In genomic region chr1:44032948-44033347, GRCm38 (mm10) we compare ENCODE assay signal across 17 mouse cellular contexts. TPM values are rescaled to one million over a fixed set of nuclear protein-coding genes. Genes with fewer than 3 reads are reported as not detected.
ATAC-seq lines count a peak whose summit lies in the region.
"Had no signal": no experiment of that assay in that cellular context is flagged by ENCODE, and none has a peak within 500 bp of the region (broad histone marks: within the 10 kb centered on the region; RNA-seq: fewer than 3 reads in every experiment).

No protein-coding gene starts in this region.

- H3K27me3 ChIP-seq in liver, embryonic 12.5 days (replicated peaks), result no peaks in the 10 kb centered on the region
- H3K27me3 ChIP-seq: embryonic facial prominence, embryonic 13.5 days; embryonic facial prominence, embryonic 15.5 days; forebrain, embryonic 12.5 days; Patski had no signal

- ATAC-seq in CD4-positive, CD25-positive, alpha-beta regulatory T cell, adult 4 months, result peak; percentile 53
- ATAC-seq in activated CD4-positive, CD25-positive, alpha-beta regulatory T cell, adult 4 months, result peak; percentile 33
- peak; percentile 64 for ATAC-seq in inflammation-experienced regulatory T-cells, adult 6 months
- ATAC-seq in monocyte, adult 5-6 weeks (replicated peaks; ENCODE audit: insufficient number of reproducible peaks, low FRiP score, low TSS enrichment, poor library complexity, severe bottlenecking), result no peak
- ATAC-seq in liver, embryonic 12.5 days, result no peak
- ATAC-seq: forebrain, embryonic 14.5 days; forebrain, embryonic 16.5 days; Patski had no signal

- no peak overlapping the region for H3K9ac ChIP-seq in liver, embryonic 12.5 days
- H3K9ac ChIP-seq: embryonic facial prominence, embryonic 13.5 days; embryonic facial prominence, embryonic 15.5 days; forebrain, embryonic 12.5 days had no signal

- no peak overlapping the region for H3K4me2 ChIP-seq in liver, embryonic 12.5 days
- H3K4me2 ChIP-seq: embryonic facial prominence, embryonic 13.5 days; embryonic facial prominence, embryonic 15.5 days; forebrain, embryonic 12.5 days had no signal

- H3K4me3 ChIP-seq in liver, embryonic 12.5 days, result no peak overlapping the region
- H3K4me3 ChIP-seq: embryonic facial prominence, embryonic 13.5 days; embryonic facial prominence, embryonic 15.5 days; erythroblast, embryonic 14.5 days; forebrain, embryonic 10.5 days; forebrain, embryonic 12.5 days had no signal

- WGBS in liver, embryonic 12.5 days (ENCODE audit: insufficient replicate concordance), result 68% methylated on average over 5 of the region's 5 CpGs

- H3K27ac ChIP-seq in liver, embryonic 12.5 days, result no peak overlapping the region
- H3K27ac ChIP-seq: embryonic facial prominence, embryonic 13.5 days; embryonic facial prominence, embryonic 15.5 days; forebrain, embryonic 10.5 days; forebrain, embryonic 12.5 days had no signal

- H3K9me3 ChIP-seq in liver, embryonic 12.5 days (replicated peaks), result no peaks in the 10 kb centered on the region
- H3K9me3 ChIP-seq: embryonic facial prominence, embryonic 13.5 days; embryonic facial prominence, embryonic 15.5 days; forebrain, embryonic 10.5 days; forebrain, embryonic 12.5 days; G1E had no signal

- no peaks in the 10 kb centered on the region for H3K4me1 ChIP-seq in liver, embryonic 12.5 days
- H3K4me1 ChIP-seq: embryonic facial prominence, embryonic 13.5 days; embryonic facial prominence, embryonic 15.5 days; forebrain, embryonic 10.5 days; forebrain, embryonic 12.5 days had no signal

- H3K36me3 ChIP-seq in liver, embryonic 12.5 days, result no peaks in the 10 kb centered on the region
- H3K36me3 ChIP-seq: embryonic facial prominence, embryonic 13.5 days; embryonic facial prominence, embryonic 15.5 days; forebrain, embryonic 10.5 days; forebrain, embryonic 12.5 days; G1E had no signal

RNA-seq across cellular contexts. Expression of gene Mettl21c, which starts 13.1 kb away (rescaled TPM):
- 1 to 10 TPM in 1 of 2 experiments, under 1 TPM in 1; 0.78 to 2.0 TPM for polyA plus RNA-seq in CD4-positive, CD25-positive, alpha-beta regulatory T cell, adult 4 months (2017; shearing (Covaris generic))
- polyA plus RNA-seq in activated CD4-positive, CD25-positive, alpha-beta regulatory T cell, adult 4 months (2017; shearing (Covaris generic)), result 1 to 10 TPM in 1 of 2 experiments, under 1 TPM in 1; 0.59 to 2.4 TPM
- polyA plus RNA-seq in inflammation-experienced regulatory T-cells, adult 6 months (2017; shearing (Covaris generic)), result 1 to 10 TPM; 2.0 to 2.4 (median 2.1) TPM
- total RNA-seq in monocyte, adult 5-6 weeks (2017), result 0.21 to 0.38 TPM in 2 of 3 replicates, not detected in the other
- polyA plus RNA-seq in liver, embryonic 12.5 days (2016; fragmentation: Nextera tagmentation; extraction: Ambion mirVana), result 0.12 and 0.29 TPM in 2 replicates
- total RNA-seq: adrenal gland, adult 2 months; adrenal gland, postnatal 25 days had no signal
- polyA plus RNA-seq: adrenal gland, adult 2 months; erythroblast, embryonic 14.5 days; G1E had no signal

RNA-seq across cellular contexts. Expression of gene Gm8251, which starts 28.8 kb away (rescaled TPM):
- polyA plus RNA-seq in CD4-positive, CD25-positive, alpha-beta regulatory T cell, adult 4 months (2017; shearing (Covaris generic)), result under 1 TPM; 0.10 to 0.16 TPM
- polyA plus RNA-seq in activated CD4-positive, CD25-positive, alpha-beta regulatory T cell, adult 4 months (2017; shearing (Covaris generic)), result under 1 TPM; 0.17 to 0.29 TPM
- polyA plus RNA-seq in inflammation-experienced regulatory T-cells, adult 6 months (2017; shearing (Covaris generic)), result under 1 TPM in 2 of 3 experiments, not detected in 1; 0.12 to 0.16 TPM
- 0.67 to 0.96 TPM (median 0.78 TPM) in 3 replicates for total RNA-seq in monocyte, adult 5-6 weeks (2017)
- 0.20 and 0.23 TPM in 2 replicates for polyA plus RNA-seq in liver, embryonic 12.5 days (2016; fragmentation: Nextera tagmentation; extraction: Ambion mirVana)
- total RNA-seq: adrenal gland, postnatal 4 days had no signal
- polyA plus RNA-seq: adrenal gland, adult 2 months had no signal

Comparison
In these comparisons a context has a peak if more than half of its experiments do, and no peak if none do; other contexts are left out.
1. ATAC-seq: peak in CD4-positive, CD25-positive, alpha-beta regulatory T cell, adult 4 months (single experiment), activated CD4-positive, CD25-positive, alpha-beta regulatory T cell, adult 4 months (single experiment) and inflammation-experienced regulatory T-cells, adult 6 months (single experiment); none in monocyte, adult 5-6 weeks (single experiment) and liver, embryonic 12.5 days (single experiment).